Mouse (Mus musculus) CH12.LX (cell line): ENCODE measurements at regions not wholly inside any gene's neighbourhood (a gene's known extent, or its start where the extent isn't known, plus 50 kb on each side); places are given as distances from the start of the nearest gene placed in this dataset.

Source experiments
- DNase-seq: peaks from one replicate; pipeline ENCODE4 v3.0.0-alpha.2; 2013; ENCODE audit errors: extremely low read depth
- H3K27ac ChIP-seq: 2 replicates; pipeline ENCODE4 v1.5.1; 2012; ENCODE audit warnings: low read depth, mild to moderate bottlenecking, control low read depth, moderate library complexity; ENCODE audit not compliant: insufficient read depth
- H3K27me3 ChIP-seq: replicated peaks from 2 replicates; pipeline ENCODE3; 2012; ENCODE audit warnings: inconsistent platforms
- H3K36me3 ChIP-seq, 2 experiments: replicated peaks in 1 of 2; 2 replicates each; pipeline versions ENCODE3 to v1.6.1; 2012; ENCODE audit warnings: inconsistent platforms in 1 of 2, low read length in 1 of 2, mild to moderate bottlenecking in 1 of 2, mixed read lengths in 1 of 2, moderate library complexity in 1 of 2; ENCODE audit not compliant: control insufficient read depth in 1 of 2, insufficient read depth in 1 of 2
- H3K4me1 ChIP-seq, 2 experiments: 2 replicates each; pipeline ENCODE4 v1.6.1; 2012; ENCODE audit warnings: inconsistent platforms in 1 of 2, moderate library complexity in 1 of 2; ENCODE audit not compliant: insufficient read depth in 2 of 2, control insufficient read depth in 1 of 2
- H3K4me2 ChIP-seq: 2 replicates; pipeline ENCODE4 v1.6.1; 2012; ENCODE audit warnings: low read depth, mild to moderate bottlenecking, control low read depth; ENCODE audit not compliant: poor library complexity, insufficient read depth, severe bottlenecking
- H3K4me3 ChIP-seq, 3 experiments: fragments of 150-350 bp in 1 of 3; sonication (generic) in 1 of 3; replicated peaks in 1 of 3; 2 replicates each; pipeline versions ENCODE3 to v1.5.1; 2011 to 2012; ENCODE audit warnings: low read depth in 2 of 3, low read length in 2 of 3, mild to moderate bottlenecking in 2 of 3, moderate library complexity in 2 of 3, control low read depth in 1 of 3, improper control_type of control experiment in 1 of 3, inconsistent platforms in 1 of 3, mixed read lengths in 1 of 3; ENCODE audit not compliant: poor library complexity in 1 of 3
- H3K79me2 ChIP-seq: replicated peaks from 2 replicates; pipeline ENCODE4 v1.6.1; 2012; ENCODE audit warnings: mild to moderate bottlenecking, moderate library complexity; ENCODE audit not compliant: control insufficient read depth, poor library complexity, insufficient read depth, severe bottlenecking; ENCODE audit errors: extremely low read depth
- H3K9ac ChIP-seq: 2 replicates; pipeline ENCODE4 v1.6.1; 2012; ENCODE audit warnings: low read depth, mild to moderate bottlenecking, control low read depth, moderate library complexity; ENCODE audit not compliant: insufficient read depth
- H3K9me3 ChIP-seq: replicated peaks from 2 replicates; pipeline ENCODE3; 2012; ENCODE audit warnings: low read length, inconsistent platforms, mixed read lengths
- CHD1 ChIP-seq: IDR thresholded peaks from 2 replicates; pipeline ENCODE4 v1.6.1; 2012; ENCODE audit warnings: low read depth, low read length, improper control_type of control experiment, inconsistent platforms
- CTCF ChIP-seq, 2 experiments: IDR thresholded peaks in 1 of 2; conservative IDR thresholded peaks in 1 of 2; 2 replicates each; pipeline ENCODE4 v1.5.1; 2011 to 2012; ENCODE audit warnings: low read depth in 2 of 2, low read length in 2 of 2, improper control_type of control experiment in 1 of 2, inconsistent platforms in 1 of 2, mild to moderate bottlenecking in 1 of 2, moderate library complexity in 1 of 2
- E2F4 ChIP-seq: IDR thresholded peaks from 2 replicates; pipeline ENCODE4 v1.6.1; 2011; ENCODE audit warnings: low read depth, low read length, improper control_type of control experiment; ENCODE audit not compliant: insufficient replicate concordance
- ELF1 ChIP-seq: IDR thresholded peaks from 2 replicates; pipeline ENCODE4 v1.6.1; 2014; ENCODE audit warnings: low read depth, mild to moderate bottlenecking, inconsistent platforms, low read length, improper control_type of control experiment
- EP300 ChIP-seq: IDR thresholded peaks from 2 replicates; pipeline ENCODE4 v1.6.1; 2011; ENCODE audit warnings: low read length, improper control_type of control experiment
- ETS1 ChIP-seq: conservative IDR thresholded peaks from 2 replicates; pipeline ENCODE4 v1.6.1; 2012; ENCODE audit warnings: low read depth, mild to moderate bottlenecking, inconsistent platforms, low read length, improper control_type of control experiment, moderate library complexity
- HCFC1 ChIP-seq: IDR thresholded peaks from 2 replicates; pipeline ENCODE4 v1.6.1; 2012; ENCODE audit warnings: low read depth, mild to moderate bottlenecking, inconsistent platforms, low read length, improper control_type of control experiment
- IRF4 ChIP-seq: IDR thresholded peaks from 2 replicates; pipeline ENCODE4 v1.6.1; 2014; ENCODE audit warnings: low read depth, mild to moderate bottlenecking, inconsistent platforms, low read length, improper control_type of control experiment
- JUN ChIP-seq: IDR thresholded peaks from 2 replicates; pipeline ENCODE4 v1.6.1; 2011; ENCODE audit warnings: low read depth, mild to moderate bottlenecking, low read length, improper control_type of control experiment, moderate library complexity; ENCODE audit not compliant: insufficient read depth
- MEF2A ChIP-seq: IDR thresholded peaks from 2 replicates; pipeline ENCODE4 v1.6.1; 2014; ENCODE audit warnings: low read depth, mild to moderate bottlenecking, inconsistent platforms, low read length, improper control_type of control experiment, borderline replicate concordance
- MYC ChIP-seq: IDR thresholded peaks from 2 replicates; pipeline ENCODE4 v1.6.1; 2011; ENCODE audit warnings: low read depth, mild to moderate bottlenecking, improper control_type of control experiment, low read length
- NELFE ChIP-seq: IDR thresholded peaks from 2 replicates; pipeline ENCODE4 v1.6.1; 2011; ENCODE audit warnings: low read depth, low read length, improper control_type of control experiment
- NRF1 ChIP-seq: IDR thresholded peaks from 2 replicates; pipeline ENCODE4 v1.6.1; 2014; ENCODE audit warnings: low read depth, mild to moderate bottlenecking, inconsistent platforms, low read length, improper control_type of control experiment, moderate library complexity
- POLR2A ChIP-seq: IDR thresholded peaks from 2 replicates; pipeline ENCODE4 v1.6.1; 2011; ENCODE audit warnings: low read depth, mild to moderate bottlenecking, improper control_type of control experiment, low read length
- RAD21 ChIP-seq: IDR thresholded peaks from 2 replicates; pipeline ENCODE4 v1.6.1; 2011; ENCODE audit warnings: low read depth, mild to moderate bottlenecking, low read length, improper control_type of control experiment, moderate library complexity
- SIN3A ChIP-seq: IDR thresholded peaks from 2 replicates; pipeline ENCODE4 v1.6.1; 2012; ENCODE audit warnings: low read length, improper control_type of control experiment, inconsistent platforms
- TBP ChIP-seq: conservative IDR thresholded peaks from 2 replicates; pipeline ENCODE4 v1.6.1; 2011; ENCODE audit warnings: low read depth, low read length, improper control_type of control experiment
- USF2 ChIP-seq: conservative IDR thresholded peaks from 2 replicates; pipeline ENCODE4 v1.6.1; 2011; ENCODE audit warnings: low read depth, low read length, improper control_type of control experiment
- ZC3H11A ChIP-seq: IDR thresholded peaks from 2 replicates; pipeline ENCODE4 v1.6.1; 2012; ENCODE audit warnings: low read depth, mild to moderate bottlenecking, inconsistent platforms, low read length, improper control_type of control experiment
- ZKSCAN1 ChIP-seq: IDR thresholded peaks from 2 replicates; pipeline ENCODE4 v1.6.1; 2012; ENCODE audit warnings: low read depth, inconsistent platforms, low read length, improper control_type of control experiment, borderline replicate concordance
- dilution Hi-C: fragments of 300-500 bp; cut with MboI; formaldehyde crosslinking; loops from 2 replicates; pipeline ENCODE4 v1.14.3; 2020; ENCODE audit warnings: low sequenced_read_pairs; ENCODE audit not compliant: extremely low pct_unique_long_range_greater_than_20kb, extremely low pct_ligation_motif_present
- in situ Hi-C: fragments of 300-500 bp; cut with MboI; formaldehyde crosslinking; loops from 3 replicates; pipeline ENCODE4 v1.14.3; 2019; ENCODE audit warnings: low sequenced_read_pairs, low pct_ligation_motif_present, low pct_unique_long_range_greater_than_20kb, mixed read lengths

DNA sequence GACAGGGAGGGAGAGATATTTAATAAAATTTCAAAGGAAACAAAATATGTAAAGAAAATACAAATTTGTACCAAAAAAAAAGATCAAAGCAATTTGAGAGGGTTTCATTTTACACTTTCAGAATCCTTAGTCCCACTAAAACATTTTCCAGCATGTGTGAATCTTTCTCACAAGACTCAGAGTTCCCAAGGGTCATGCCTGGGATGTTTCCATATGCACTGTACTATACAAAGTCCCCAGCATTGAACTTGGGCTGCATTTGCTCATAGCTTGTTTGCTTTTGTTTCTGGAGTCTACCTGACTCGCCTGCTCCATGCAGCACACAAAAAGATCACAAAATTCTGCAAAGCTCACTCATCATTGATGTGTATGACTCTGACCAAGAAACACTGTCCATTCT, 122.7 kb downstream of the Atp6ap1l start:
- Histone ChIP-seq H3K27me3 (no peaks in the 10 kb centered on the region), H3K79me2 (no peaks in the 10 kb centered on the region), H3K4me3 (no peak overlapping the region), H3K4me1 (no peaks in the 10 kb centered on the region), H3K27ac (no peak overlapping the region), H3K9me3 (no peaks in the 10 kb centered on the region), H3K4me2 (no peak overlapping the region), H3K36me3 (no peaks in the 10 kb centered on the region), H3K9ac (no peak overlapping the region)
- DNase-seq = no peak
- TF ChIP-seq ZKSCAN1 (no peak), ELF1 (no peak), ZC3H11A (no peak), CTCF (conservative IDR thresholded peaks at IDR 0.05 in 1 of 2, IDR thresholded peaks at IDR 0.05 in 1 of 2; ENCODE audit: low read depth in 2 of 2, low read length in 2 of 2) (no peak), CHD1 (no peak), NELFE (no peak), E2F4 (no peak)
- in situ Hi-C loops = no loop called here
- dilution Hi-C loops = no loop called here

DNA sequence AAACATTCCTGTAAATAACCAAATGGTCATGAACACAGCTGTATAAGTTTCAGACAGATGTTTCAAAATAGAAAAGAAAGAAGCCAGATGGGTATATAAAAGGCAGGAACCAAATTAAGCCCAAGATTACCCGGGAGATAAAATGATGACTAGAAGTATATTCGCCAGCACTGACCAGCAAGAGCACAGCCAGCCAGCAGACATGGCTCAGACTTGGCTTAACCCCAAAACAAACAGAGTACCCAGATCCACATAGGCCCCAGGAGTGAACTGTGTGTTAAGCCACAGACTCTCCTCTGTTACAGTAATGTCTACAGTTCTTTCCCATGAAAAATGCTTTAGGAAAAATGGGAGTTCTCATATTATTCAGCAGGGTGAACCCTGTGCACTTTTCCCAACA, 123.2 kb downstream of the Atp6ap1l start:
- in situ Hi-C loops = no loop called here
- H3K4me2 ChIP-seq = no peak overlapping the region
- no peak for DNase-seq
- H3K4me1 ChIP-seq = no peaks in the 10 kb centered on the region
- H3K36me3 ChIP-seq = no peaks in the 10 kb centered on the region
- TF ChIP-seq HCFC1 (no peak), SIN3A (no peak), JUN (no peak), MEF2A (no peak), RAD21 (no peak), IRF4 (no peak), TBP (no peak), ZC3H11A (no peak), ETS1 (no peak), NRF1 (no peak), CHD1 (no peak), EP300 (no peak), USF2 (no peak), MYC (no peak), POLR2A (no peak)
- TF ChIP-seq, all 38 proteins: peak for 0
- no peaks in the 10 kb centered on the region for H3K9me3 ChIP-seq
- dilution Hi-C loops = no loop called here
- H3K9ac ChIP-seq = no peak overlapping the region
- no peaks in the 10 kb centered on the region for H3K79me2 ChIP-seq
- no peak overlapping the region for H3K4me3 ChIP-seq
- H3K27ac ChIP-seq = no peak overlapping the region
- H3K27me3 ChIP-seq = no peaks in the 10 kb centered on the region
